Mouse (Mus musculus) testis, adult 2 months (tissue): Measurements from ENCODE around the gene Sparc. TPM values are rescaled to one million over a fixed set of nuclear protein-coding genes. Genes with fewer than 3 reads are reported as not detected.

ENCODE experiments used
- H3K27ac ChIP-seq: fragments of 200-500 bp; 2 replicates; pipeline ENCODE4 v1.5.1; 2012; ENCODE audit warnings: low read depth, low read length; ENCODE audit not compliant: control insufficient read depth, insufficient read depth
- H3K27me3 ChIP-seq: fragments of 200-500 bp; 2 replicates; pipeline ENCODE4 v1.6.1; 2012; ENCODE audit warnings: mild to moderate bottlenecking, low read length, moderate library complexity; ENCODE audit not compliant: control insufficient read depth, insufficient read depth
- H3K36me3 ChIP-seq: fragments of 200-500 bp; 2 replicates; pipeline ENCODE4 v1.6.1; 2012; ENCODE audit warnings: mild to moderate bottlenecking, low read length; ENCODE audit not compliant: control insufficient read depth, insufficient read depth
- H3K4me1 ChIP-seq: fragments of 200-500 bp; 2 replicates; pipeline ENCODE4 v1.6.1; 2012; ENCODE audit warnings: low read length; ENCODE audit not compliant: control insufficient read depth, insufficient read depth
- H3K4me3 ChIP-seq: fragments of 200-500 bp; 2 replicates; pipeline ENCODE4 v1.5.1; 2012; ENCODE audit warnings: low read depth, mild to moderate bottlenecking, low read length, moderate library complexity, mixed read lengths; ENCODE audit not compliant: control insufficient read depth
- CTCF ChIP-seq: fragments of 200-500 bp; IDR thresholded peaks from 2 replicates; pipeline ENCODE4 v1.5.1; 2012; ENCODE audit warnings: low read depth, mild to moderate bottlenecking, inconsistent platforms, low read length, moderate library complexity; ENCODE audit not compliant: control insufficient read depth, insufficient read depth, insufficient replicate concordance
- POLR2A ChIP-seq: fragments of 200-500 bp; IDR thresholded peaks from 2 replicates; pipeline ENCODE4 v1.6.1; 2012; ENCODE audit warnings: low read depth, mild to moderate bottlenecking, inconsistent platforms, low read length, moderate library complexity; ENCODE audit not compliant: control insufficient read depth
- polyA plus RNA-seq: library from polyadenylated mRNA; depleted of rRNA; stranded (reverse); fragments of >200 nt; gene quantifications from 2 replicates; pipeline ENCODE4 v1.2.3, GENCODE M21; 2012

Gene Sparc
- polyA plus RNA-seq, 1 experiment, result 406 TPM

DNA sequence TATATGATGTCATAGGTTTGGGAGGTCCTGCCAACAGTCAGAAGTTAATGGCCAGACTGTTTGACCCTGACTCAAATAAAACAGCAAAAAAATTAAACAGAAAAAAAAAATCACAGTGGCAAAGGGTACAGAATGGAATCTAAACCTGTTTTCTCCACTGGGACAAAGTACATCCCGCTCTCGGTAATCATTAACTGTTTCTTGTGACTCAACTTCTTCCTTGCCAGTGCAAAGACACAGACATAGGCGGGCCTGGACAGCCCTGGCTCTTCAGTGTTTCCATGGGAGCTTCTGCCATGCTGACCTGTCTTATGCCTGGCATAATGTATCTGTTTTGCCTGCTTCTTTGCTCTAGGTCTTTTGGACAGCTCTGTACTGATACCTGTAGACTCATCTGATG lies 42.2 kb upstream of the Sparc start:
- Histone ChIP-seq H3K4me1 (peaks cover 23% of the 10 kb centered on the region), H3K4me3 (no peak overlapping the region), H3K36me3 (no peaks in the 10 kb centered on the region), H3K27ac (no peak overlapping the region), H3K27me3 (no peaks in the 10 kb centered on the region)
- TF ChIP-seq POLR2A (no peak), CTCF (no peak)

DNA sequence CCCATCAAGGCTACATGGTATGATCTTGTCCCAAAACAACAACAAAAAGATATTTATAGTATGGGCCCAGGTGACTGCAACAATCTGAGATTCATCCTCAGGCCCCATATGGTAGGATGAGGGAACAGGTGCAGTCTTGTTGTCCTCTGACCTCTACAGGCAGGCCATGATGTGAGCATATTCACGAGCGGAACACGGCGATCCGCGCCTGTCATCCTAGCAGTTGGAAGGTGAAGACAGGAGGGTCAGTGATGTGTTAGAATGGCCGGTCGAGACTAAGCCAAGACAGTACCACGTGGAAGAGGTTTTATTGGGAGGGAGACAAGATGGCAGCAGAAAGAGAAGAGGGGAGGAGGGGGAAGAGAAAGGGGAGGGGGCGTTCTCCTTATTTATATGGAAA lies 41.7 kb upstream of the Sparc start:
- Histone ChIP-seq H3K27ac (no peak overlapping the region), H3K4me1 (peaks cover 26% of the 10 kb centered on the region), H3K36me3 (no peaks in the 10 kb centered on the region), H3K4me3 (no peak overlapping the region), H3K27me3 (no peaks in the 10 kb centered on the region)
- TF ChIP-seq POLR2A (no peak), CTCF (no peak)

DNA sequence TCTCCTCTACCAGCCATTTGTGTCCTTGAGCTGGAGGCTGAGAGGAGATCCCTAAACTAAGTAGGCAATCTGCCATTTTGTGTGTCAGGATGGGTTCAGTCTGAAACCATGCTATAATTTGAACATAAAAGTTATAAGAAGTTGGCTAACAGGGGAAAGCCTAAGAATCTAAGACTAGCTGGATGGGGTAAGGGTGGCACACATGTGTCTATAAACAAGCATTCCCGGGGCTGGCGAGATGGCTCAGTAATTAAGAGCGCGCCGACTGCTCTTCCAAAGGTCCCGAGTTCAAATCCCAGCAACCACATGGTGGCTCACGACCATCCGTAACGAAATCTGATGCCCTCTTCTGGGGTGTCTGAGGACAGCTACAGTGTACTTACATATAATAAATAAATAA lies 39.2 kb upstream of the Sparc start:
- Histone ChIP-seq H3K4me1 (peaks cover 17% of the 10 kb centered on the region), H3K36me3 (no peaks in the 10 kb centered on the region), H3K27ac (no peak overlapping the region), H3K4me3 (no peak overlapping the region), H3K27me3 (no peaks in the 10 kb centered on the region)
- TF ChIP-seq CTCF, result no peak
- no peak for TF ChIP-seq POLR2A

DNA sequence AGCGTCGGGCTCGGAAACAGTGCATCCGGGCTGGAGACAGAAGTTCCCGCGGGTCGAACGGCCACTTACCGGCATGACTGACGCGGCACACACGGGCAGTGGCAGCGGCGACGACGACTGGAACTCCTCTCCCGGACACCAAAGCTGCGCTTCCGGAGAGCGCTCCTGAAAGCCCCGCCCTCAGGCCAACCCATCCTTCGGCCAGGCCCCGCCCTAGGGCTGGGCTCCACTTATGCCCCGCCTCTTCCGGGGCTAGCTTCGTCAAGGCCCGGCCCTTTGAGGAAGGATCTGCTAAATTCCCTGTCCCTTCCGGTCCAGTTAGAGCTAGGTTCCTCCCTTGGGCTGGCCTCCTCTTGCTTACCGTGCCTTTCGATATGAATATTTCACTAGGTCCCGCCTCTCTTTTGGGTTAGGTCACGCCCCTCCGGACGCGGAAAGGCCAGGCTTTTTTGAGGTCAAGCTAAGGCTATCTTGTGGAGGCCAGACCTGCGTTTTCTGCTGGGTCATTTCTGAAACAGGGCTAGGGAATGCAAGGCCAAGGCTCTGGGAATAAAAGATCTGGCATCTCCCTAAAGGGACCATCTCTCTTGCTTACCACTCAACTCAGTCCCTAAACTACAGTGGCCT lies 38.1 kb upstream of the Sparc start, which contains the start of gene Atox1:
Gene Atox1 (minus strand): TSS at position 221 of the 627 bp plus-strand sequence.
- Histone ChIP-seq H3K36me3 (no peaks in the 10 kb centered on the region), H3K4me1 (peaks cover 17% of the 10 kb centered on the region), H3K4me3 (peak within 1 kb of the TSS; percentile 96), H3K27me3 (no peaks in the 10 kb centered on the region), H3K27ac (peak within 1 kb of the TSS; percentile 86)
- TF ChIP-seq POLR2A (peak; percentile 88; the same call in 1 of the 2 replicates), CTCF (no peak)

DNA sequence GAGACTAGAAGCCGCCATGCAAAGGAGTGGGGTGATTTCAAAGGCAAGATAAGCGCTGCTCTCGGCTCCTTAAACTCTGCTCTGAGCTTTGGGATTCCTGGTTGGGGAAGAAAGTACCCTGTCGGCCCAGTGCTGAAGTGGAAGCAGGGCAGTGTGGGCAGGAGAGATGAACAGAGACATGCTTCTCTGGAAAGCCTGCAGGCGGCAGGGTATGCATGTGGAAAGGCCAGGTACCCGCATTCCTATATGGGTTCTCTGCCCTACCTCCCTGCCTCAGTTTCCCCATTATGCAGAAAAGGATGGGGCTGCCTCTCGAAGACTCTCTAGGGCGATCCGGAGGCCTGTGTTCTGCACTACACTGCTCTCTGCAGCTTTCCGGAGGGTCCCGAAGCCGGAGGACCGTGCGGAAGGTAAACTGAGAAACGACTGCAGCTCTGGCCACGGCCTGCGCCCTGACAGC lies 37.6 kb upstream of the Sparc start:
- peaks cover 17% of the 10 kb centered on the region for H3K4me1 ChIP-seq
- H3K27ac ChIP-seq, result peak overlapping the region; percentile 83
- TF ChIP-seq POLR2A, result no peak
- TF ChIP-seq CTCF, result no peak
- H3K27me3 ChIP-seq, result no peaks in the 10 kb centered on the region
- peak overlapping the region; percentile 96 for H3K4me3 ChIP-seq
- no peaks in the 10 kb centered on the region for H3K36me3 ChIP-seq

DNA sequence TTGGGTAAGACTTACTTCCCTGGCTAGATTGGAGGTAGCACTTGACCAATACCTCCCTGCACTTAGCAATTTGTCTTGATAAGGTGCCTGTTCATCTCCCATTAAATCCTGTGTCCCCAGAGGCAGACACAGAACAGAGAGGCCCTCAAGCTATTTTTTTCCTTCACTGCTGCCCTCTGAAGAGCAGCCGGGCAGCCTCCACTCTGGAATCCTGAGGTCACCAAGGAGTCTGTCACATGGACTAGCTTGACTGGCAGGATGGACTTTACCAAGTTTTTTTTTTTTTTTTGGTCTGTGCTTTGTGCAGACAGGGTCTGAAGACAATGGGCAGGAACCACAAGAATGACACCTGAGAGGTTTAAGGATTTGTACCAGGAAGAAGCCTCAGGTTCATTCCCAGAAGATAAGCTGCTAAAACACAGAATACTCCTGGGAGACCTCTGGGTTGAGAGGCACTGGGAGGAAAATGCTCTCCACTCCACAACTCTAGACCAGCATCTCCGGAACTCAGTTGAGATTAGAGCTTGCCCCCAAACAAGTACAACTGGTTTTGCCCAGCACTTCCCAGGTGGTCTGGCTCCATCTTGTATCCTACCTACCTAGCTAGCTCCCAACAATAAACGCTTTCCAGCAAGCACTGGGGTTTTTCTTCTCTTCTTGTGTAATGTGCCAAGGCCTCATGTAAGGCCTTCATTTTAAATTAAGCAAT lies 37.0 kb upstream of the Sparc start:
- TF ChIP-seq CTCF (no peak), POLR2A (no peak)
- Histone ChIP-seq H3K4me3 (peak overlapping the region; percentile 96), H3K27me3 (no peaks in the 10 kb centered on the region), H3K4me1 (peaks cover 17% of the 10 kb centered on the region), H3K27ac (peak overlapping the region; percentile 83; the same call in 1 of the 2 replicates), H3K36me3 (no peaks in the 10 kb centered on the region)

DNA sequence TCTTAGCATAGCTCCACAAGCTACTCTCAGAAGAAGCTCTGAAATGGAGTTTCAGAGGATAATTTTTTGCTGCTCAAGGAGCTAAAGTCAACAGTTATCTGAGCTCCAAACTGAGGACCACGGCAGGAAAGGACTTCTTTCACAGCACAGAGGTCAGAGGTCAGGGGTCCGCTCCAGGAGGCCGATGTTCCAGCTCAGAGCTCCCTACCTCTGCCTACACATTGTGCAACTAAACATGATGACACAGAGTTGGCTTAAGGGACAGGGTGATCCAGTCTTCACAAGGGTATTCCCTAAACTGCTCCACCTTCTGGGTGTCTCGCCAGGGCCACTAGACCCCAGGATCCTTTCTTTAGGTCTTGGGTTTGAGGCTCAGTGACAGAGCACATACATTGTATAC lies 35.5 kb upstream of the Sparc start:
- no peak overlapping the region for H3K27ac ChIP-seq
- H3K27me3 ChIP-seq, result no peaks in the 10 kb centered on the region
- peaks cover 14% of the 10 kb centered on the region for H3K4me1 ChIP-seq
- no peak for TF ChIP-seq CTCF
- TF ChIP-seq POLR2A, result no peak
- no peak overlapping the region for H3K4me3 ChIP-seq
- H3K36me3 ChIP-seq, result no peaks in the 10 kb centered on the region
